In genomic region chr4:55477210-55477759, GRCm38 (mm10) we compare ENCODE assay signal across 6 mouse cellular contexts.
"Had no signal": no experiment of that assay in that cellular context is flagged by ENCODE, and none has a peak within 500 bp of the region (broad histone marks: within the 10 kb centered on the region; RNA-seq: fewer than 3 reads in every experiment).

No protein-coding gene starts in this region.

- H3K4me3 ChIP-seq: left cerebral cortex, adult 2 months; liver, embryonic 13.5 days had no signal

- H3K9me3 ChIP-seq: liver, embryonic 13.5 days had no signal

- H3K27ac ChIP-seq: left cerebral cortex, adult 2 months; liver, embryonic 13.5 days; macrophage; stomach, postnatal 0 days had no signal

- H3K9ac ChIP-seq: liver, embryonic 13.5 days had no signal

- H3K36me3 ChIP-seq: liver, embryonic 13.5 days had no signal

- H3K4me2 ChIP-seq: liver, embryonic 13.5 days had no signal

- H3K27me3 ChIP-seq: liver, embryonic 13.5 days had no signal

- DNase-seq: layer of hippocampus, postnatal 36 days; liver, embryonic 13.5 days; thymus, adult 18-20 months had no signal
